Mouse (Mus musculus) limb, embryonic 11.5 days (tissue): ENCODE measurements around the gene Ifitm5. TPM values are rescaled to one million over a fixed set of nuclear protein-coding genes. Genes with fewer than 3 reads are reported as not detected.

Source experiments
- ATAC-seq: fragments of 200-750 bp; cut with Nextera tagmentation; 2 replicates; pipeline ENCODE4 v1.8.0; 2017; ENCODE audit warnings: low read depth; ENCODE audit not compliant: insufficient number of reproducible peaks, low FRiP score, low TSS enrichment
- DNase-seq: peaks from one replicate; pipeline ENCODE4 v3.0.0-alpha.2; 2015; ENCODE audit warnings: low spot score
- H3K27ac ChIP-seq: fragments of 300-500 bp; sonication (generic); replicated peaks from 2 replicates; pipeline ENCODE4 v1.5.1; 2014; ENCODE audit warnings: low read depth, mild to moderate bottlenecking, low read length
- H3K27me3 ChIP-seq: fragments of 300-500 bp; sonication (generic); 2 replicates; pipeline ENCODE4 v1.6.1; 2014; ENCODE audit warnings: mild to moderate bottlenecking, low read length, mixed read lengths; ENCODE audit not compliant: control insufficient read depth, insufficient read depth
- H3K36me3 ChIP-seq: fragments of 300-500 bp; sonication (generic); 2 replicates; pipeline ENCODE4 v1.6.1; 2014; ENCODE audit warnings: mild to moderate bottlenecking, low read length, moderate library complexity, mixed read lengths; ENCODE audit not compliant: control insufficient read depth, insufficient read depth
- H3K4me1 ChIP-seq: fragments of 300-500 bp; sonication (generic); 2 replicates; pipeline ENCODE4 v1.6.1; 2014; ENCODE audit warnings: low read length, mixed read lengths; ENCODE audit not compliant: control insufficient read depth, insufficient read depth
- H3K4me2 ChIP-seq: fragments of 300-500 bp; sonication (generic); 2 replicates; pipeline ENCODE4 v1.6.1; 2014; ENCODE audit warnings: low read depth, mild to moderate bottlenecking, moderate library complexity; ENCODE audit not compliant: severe bottlenecking
- H3K4me3 ChIP-seq: fragments of 300-500 bp; sonication (generic); 2 replicates; pipeline ENCODE4 v1.5.1; 2014; ENCODE audit warnings: low read depth, low read length
- H3K9ac ChIP-seq: fragments of 300-500 bp; sonication (generic); 2 replicates; pipeline ENCODE4 v1.6.1; 2014; ENCODE audit warnings: mild to moderate bottlenecking, low read length
- H3K9me3 ChIP-seq: fragments of 300-500 bp; sonication (generic); 2 replicates; pipeline ENCODE4 v1.6.1; 2016; ENCODE audit warnings: low read length; ENCODE audit not compliant: control insufficient read depth
- WGBS: fragments of 180-500 bp; shearing (Covaris S2); extraction: QIAGEN DNeasy Blood & Tissue Kit; methylation state at CpG from one replicate; pipeline ENCODE4 v1.1.7; 2014; 5-methylcytosine and 5-hydroxymethylcytosine counted together
- polyA plus RNA-seq: library from polyadenylated mRNA; unstranded; fragments of >200 nt; fragmentation: Nextera tagmentation; extraction: Ambion mirVana; gene quantifications from 2 replicates; pipeline ENCODE4 v1.2.1, GENCODE M21; 2014

Gene Ifitm5
- polyA plus RNA-seq: 1.7 and 1.9 TPM in 2 replicates

DNA sequence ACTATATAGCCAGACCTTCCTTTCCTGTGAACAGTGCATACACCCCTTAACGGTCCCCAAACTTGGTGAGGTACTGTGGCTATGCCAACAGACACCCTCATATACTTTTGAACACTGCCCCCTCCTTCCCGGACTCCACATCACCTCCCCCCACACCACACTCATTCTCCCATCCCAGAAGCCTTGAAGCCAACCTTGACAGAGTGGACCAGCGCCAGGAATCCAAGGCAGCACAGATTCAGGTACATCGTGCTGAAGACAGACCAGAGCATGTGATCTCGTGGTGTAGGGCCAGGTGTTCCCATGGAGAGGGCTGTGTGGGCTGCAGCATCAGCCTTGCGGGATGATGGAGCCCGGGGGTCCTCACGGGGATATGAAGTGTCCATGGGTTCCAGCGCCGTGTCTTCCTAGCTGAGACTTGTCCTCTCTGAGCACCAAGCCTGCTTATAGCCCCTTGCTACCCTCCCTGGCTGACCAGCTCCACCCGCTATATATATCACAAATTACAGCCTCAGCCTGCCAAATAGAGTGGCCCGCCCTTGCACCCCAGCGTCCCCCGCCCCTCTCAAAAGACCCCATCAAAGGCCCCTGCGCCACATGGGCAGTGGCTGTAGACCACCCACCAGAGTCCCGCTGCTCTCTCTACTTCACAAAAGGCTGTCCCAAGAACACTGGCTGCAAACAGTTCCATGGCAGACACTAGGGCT lies at the start of gene Ifitm5:
Gene Ifitm5, minus strand, starts transcription at position 468 of the 707 bp plus-strand sequence.
- Histone ChIP-seq H3K4me3 (no peak within 1 kb of the TSS), H3K9ac (no peak within 1 kb of the TSS)

DNA sequence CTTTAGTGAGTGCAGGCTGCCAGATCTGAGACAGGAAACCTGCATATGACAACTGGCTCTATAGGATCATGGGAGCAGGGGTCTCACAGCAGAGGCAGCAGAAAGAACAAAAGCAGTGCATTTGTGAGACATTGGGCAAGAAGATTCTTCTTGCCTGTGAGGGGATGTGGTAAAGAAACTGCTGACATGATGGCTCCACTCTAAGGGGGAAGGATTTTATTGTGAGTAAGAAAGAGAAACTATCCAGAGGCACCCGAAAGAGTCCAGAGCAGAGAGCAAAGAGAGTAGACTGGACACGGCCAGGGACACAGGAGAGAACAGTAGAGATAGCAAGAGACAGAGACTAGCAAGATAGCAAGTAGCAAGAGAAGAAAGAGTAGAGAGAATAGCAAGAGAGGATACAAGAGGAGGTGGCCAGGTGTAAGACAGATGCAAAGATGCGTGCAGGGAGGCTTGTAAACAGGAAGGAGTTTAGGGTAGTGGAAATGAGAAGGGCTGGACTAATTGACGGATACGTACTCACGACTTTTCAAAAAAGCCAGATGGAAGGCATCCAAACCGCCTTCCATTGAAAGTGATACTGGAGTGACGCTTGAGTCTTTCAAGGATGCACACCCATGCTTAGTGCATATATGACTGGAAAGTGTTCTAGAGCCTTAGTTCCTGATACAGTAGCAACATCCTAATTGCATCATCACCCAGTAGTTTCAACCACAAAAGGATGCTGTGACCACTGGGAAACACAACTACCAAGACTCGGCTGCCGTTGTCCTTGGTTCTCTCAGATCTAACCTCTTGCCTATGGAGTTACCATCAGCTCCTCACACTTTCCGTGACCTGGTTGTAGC lies 49.0 kb upstream of the Ifitm5 start:
- no peak for ATAC-seq
- H3K36me3 ChIP-seq: no peaks in the 10 kb centered on the region
- H3K27ac ChIP-seq: no peak overlapping the region
- no peak overlapping the region for H3K9ac ChIP-seq
- no peak for DNase-seq
- H3K9me3 ChIP-seq: no peaks in the 10 kb centered on the region
- no peaks in the 10 kb centered on the region for H3K4me1 ChIP-seq
- H3K4me3 ChIP-seq: no peak overlapping the region
- H3K4me2 ChIP-seq: no peak overlapping the region
- no peaks in the 10 kb centered on the region for H3K27me3 ChIP-seq
- WGBS: 89% methylated on average over 11 of the region's 11 CpGs

More for the DNA sequence above, at the start of gene Ifitm5:
- Histone ChIP-seq H3K27ac (peak within 1 kb of the TSS; percentile 65), H3K9me3 (no peaks in the 10 kb centered on the region), H3K27me3 (no peaks in the 10 kb centered on the region), H3K36me3 (peaks cover 21% of the 10 kb centered on the region), H3K4me2 (0 out of 2 replicates have a peak within 1 kb of the TSS, but pooled peaks have one; percentile 4), H3K4me1 (peaks cover 34% of the 10 kb centered on the region)
- no peak for DNase-seq
- no peak for ATAC-seq
- 70% methylated on average over 16 of the region's 16 CpGs for WGBS

DNA sequence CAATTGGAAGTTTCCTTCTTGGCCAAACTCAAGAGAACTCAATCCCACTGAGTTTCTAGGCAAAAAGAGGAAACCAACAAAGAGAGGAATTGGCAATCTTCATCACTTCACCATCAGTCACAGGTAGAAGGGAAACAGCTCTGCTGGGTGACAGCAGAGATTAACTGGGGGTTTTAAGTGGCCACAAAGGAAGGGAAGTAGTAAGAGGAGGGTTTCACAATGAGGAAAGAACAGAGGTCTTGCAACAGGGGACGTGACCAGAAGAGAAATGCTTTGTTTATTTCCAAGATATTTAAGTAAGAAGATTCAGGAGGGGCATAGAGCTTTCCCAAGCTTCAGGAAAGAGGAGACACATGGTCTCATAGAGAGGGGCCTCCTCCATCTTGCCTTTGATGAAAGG lies 47.7 kb upstream of the Ifitm5 start:
- Histone ChIP-seq H3K27ac (no peak overlapping the region), H3K4me3 (no peak overlapping the region), H3K4me2 (no peak overlapping the region), H3K9me3 (no peaks in the 10 kb centered on the region), H3K4me1 (no peaks in the 10 kb centered on the region), H3K9ac (no peak overlapping the region), H3K36me3 (no peaks in the 10 kb centered on the region), H3K27me3 (no peaks in the 10 kb centered on the region)
- ATAC-seq: no peak
- WGBS: 62% methylated on average over 1 of the region's 1 CpGs
- no peak for DNase-seq

DNA sequence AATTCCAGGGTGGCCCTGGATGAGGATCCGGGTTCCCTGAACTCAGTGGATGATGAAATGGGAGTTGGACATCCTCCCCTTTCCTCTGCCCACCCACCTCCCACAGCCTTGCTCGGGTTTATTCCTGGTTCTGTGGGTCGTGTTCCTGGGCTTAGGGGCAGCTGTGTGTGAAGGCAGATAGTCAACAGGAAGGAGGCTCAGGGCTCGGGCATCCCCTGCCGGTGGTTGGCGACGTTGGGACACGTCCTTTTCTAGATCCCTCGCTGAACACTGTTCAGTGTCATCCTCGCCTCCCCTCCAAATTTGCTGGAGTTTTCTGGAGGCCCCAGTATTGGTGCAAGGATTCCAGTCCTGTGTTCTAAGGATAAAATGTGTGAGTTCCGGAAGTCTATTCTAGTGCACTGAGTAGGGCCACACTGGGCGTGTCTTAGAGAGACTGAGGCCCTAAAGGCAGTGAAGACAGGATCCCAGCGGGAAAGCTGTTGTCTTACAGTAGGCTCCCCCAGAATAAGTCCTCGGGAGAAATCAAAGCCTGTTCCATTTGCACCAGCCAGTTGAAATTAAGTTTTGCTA lies 41.1 kb upstream of the Ifitm5 start:
- Histone ChIP-seq H3K36me3 (no peaks in the 10 kb centered on the region), H3K9ac (no peak overlapping the region), H3K27me3 (no peaks in the 10 kb centered on the region), H3K4me1 (peaks cover 7% of the 10 kb centered on the region), H3K4me3 (no peak overlapping the region), H3K9me3 (no peaks in the 10 kb centered on the region), H3K4me2 (no peak overlapping the region), H3K27ac (no peak overlapping the region)
- DNase-seq (no peak), ATAC-seq (no peak)
- WGBS: 91% methylated on average over 14 of the region's 14 CpGs

DNA sequence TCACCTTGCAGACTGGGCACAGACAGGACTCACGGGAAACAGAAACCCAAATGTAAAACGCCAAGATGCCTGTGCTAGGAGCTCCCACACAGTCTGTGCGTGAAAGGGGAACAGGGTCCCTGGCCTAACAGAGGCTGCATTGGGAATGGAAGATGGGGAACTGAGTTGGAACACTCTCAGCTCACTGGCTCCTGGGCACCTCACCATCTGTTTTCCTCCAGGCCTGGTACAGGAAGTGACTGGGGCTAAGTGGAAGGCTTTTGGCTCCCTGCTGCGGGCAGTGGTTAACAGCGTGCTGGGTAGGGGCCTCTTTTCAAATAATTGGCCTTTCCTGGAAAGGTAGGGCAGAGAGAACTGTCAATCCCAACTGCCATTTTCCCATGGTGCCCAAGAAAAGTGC lies 40.5 kb upstream of the Ifitm5 start:
- Histone ChIP-seq H3K36me3 (no peaks in the 10 kb centered on the region), H3K27me3 (no peaks in the 10 kb centered on the region), H3K9ac (0 out of 2 replicates have a peak overlapping the region, but pooled peaks have one; percentile 30), H3K4me1 (peaks cover 7% of the 10 kb centered on the region), H3K27ac (0 out of 2 replicates have a peak overlapping the region, but pooled peaks have one; percentile 52), H3K4me3 (no peak overlapping the region), H3K9me3 (no peaks in the 10 kb centered on the region), H3K4me2 (no peak overlapping the region)
- WGBS: 61% methylated on average over 5 of the region's 5 CpGs
- ATAC-seq: no peak
- no peak for DNase-seq

DNA sequence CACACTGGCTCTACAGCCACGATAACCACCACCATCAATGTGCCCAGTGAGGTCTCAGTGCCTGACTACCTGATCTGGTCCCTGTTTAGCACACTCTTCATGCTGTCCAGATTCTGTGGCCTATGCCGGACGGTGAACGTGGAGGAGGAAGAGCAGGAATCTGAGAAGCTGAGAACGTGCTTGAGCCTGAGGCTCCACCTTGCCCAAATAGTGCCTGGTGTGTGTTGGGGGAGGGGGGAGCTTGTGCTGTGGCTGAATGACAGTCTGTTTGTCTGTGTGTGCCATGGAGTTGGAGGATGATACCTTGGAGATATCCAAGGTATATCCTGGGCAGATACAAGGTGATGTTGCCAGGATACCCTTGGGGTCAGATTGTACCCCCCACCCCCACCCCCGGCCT lies 40.1 kb upstream of the Ifitm5 start:
- peaks cover 7% of the 10 kb centered on the region for H3K4me1 ChIP-seq
- no peaks in the 10 kb centered on the region for H3K27me3 ChIP-seq
- H3K4me2 ChIP-seq: no peak overlapping the region
- no peak overlapping the region for H3K4me3 ChIP-seq
- no peaks in the 10 kb centered on the region for H3K36me3 ChIP-seq
- 0 out of 2 replicates have a peak overlapping the region, but pooled peaks have one; percentile 52 for H3K27ac ChIP-seq
- WGBS: 67% methylated on average over 6 of the region's 6 CpGs
- DNase-seq: no peak
- no peaks in the 10 kb centered on the region for H3K9me3 ChIP-seq
- no peak for ATAC-seq
- H3K9ac ChIP-seq: no peak overlapping the region

DNA sequence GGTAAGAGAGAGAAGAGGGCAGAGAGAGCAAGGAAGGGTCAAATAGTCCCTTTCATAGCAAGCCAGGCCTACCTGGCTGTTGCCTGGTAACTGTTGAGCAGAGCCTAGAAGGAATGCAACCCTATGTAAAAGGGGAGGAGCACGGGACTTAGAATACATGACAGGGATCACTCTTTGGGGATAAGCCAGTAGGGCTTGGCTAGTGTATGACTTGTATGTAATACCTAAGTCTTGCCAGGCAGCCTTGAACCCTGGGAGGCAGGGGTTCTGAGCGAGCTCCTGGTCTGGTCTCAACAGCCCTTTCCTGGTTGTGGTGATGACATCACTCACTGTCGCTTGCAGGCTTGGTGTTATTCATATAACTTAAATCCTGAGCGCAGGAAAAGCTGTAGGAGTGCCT lies 38.9 kb upstream of the Ifitm5 start:
- Histone ChIP-seq H3K4me1 (peaks cover 7% of the 10 kb centered on the region), H3K36me3 (no peaks in the 10 kb centered on the region), H3K4me2 (no peak overlapping the region), H3K9ac (no peak overlapping the region), H3K27ac (no peak overlapping the region), H3K9me3 (no peaks in the 10 kb centered on the region), H3K4me3 (no peak overlapping the region), H3K27me3 (no peaks in the 10 kb centered on the region)
- WGBS: 83% methylated on average over 4 of the region's 4 CpGs
- ATAC-seq (no peak), DNase-seq (no peak)
